Mouse (Mus musculus): ENCODE data around the gene Ttc12.

Ttc12 gene

DNA sequence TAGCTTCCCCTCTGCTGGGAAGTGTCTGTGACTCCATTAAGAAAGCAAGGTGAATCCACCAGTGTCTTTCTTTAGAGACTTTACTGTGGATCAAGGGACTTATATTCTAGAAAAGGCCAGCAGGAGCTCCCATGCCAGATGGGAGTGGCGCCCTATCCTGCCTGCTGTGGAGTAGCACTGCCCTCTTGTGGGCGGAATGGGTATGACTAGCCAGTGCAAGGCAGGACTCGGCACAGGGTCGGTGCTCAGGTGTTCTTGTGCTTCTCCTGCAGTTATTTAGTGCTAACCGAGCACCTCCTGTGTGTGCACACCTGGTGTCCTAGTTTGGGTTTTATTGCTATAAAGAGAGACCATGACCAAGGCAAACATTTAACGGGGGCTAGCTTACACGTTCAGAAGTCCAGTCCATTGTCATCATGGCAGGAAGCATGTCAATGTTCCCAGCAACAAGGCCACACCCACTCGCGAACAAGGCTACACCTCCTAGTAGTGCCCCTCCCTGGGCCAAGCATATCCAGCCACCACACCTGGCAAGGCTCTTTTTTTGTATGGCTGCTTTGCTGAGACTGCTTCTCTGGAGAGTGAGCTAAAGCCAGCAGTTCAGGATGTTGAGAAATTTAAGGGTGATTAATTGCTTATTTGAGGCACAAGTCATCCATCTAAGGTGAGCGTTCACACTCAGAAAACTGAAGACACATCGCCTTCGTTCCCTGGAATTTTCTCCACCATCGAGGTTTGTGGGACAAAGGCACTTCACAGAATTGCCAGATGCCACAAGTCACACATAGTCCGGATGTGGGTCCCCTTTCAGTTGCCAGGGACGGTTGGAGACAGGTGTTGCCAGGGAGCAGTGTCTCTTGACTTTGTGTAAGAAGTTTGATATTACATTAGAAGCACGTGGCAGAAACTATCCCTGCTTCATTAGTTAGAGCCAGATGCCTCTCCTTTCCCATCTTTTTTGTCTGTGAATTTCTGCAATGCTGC, 3.2 kb upstream of the Ttc12 start:
- DNase-seq (ENCODE audit: low spot score in 2 of 2): peak; percentile 86 to 93

DNA sequence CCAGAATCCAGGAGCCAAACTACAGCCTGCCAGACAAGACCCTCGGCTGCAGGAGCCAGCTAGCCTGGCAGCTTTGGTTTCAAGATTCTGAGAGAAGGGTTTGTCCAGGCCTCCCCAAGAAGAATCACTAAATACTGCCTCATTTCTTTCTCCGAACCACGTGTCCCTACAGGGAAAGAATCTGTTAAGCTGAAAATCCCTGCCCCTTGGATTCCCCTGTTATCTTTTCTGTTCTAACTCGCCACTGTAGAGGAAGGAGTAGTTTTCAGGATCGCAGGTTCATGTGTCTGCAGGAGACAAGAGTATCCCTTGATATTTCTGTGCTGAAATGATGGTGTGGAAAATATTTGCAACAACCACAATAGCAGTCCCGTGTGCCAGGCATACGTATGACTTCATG, 2.2 kb upstream of the Ttc12 start:
- DNase-seq (ENCODE audit: low spot score in 2 of 2): no peak

DNA sequence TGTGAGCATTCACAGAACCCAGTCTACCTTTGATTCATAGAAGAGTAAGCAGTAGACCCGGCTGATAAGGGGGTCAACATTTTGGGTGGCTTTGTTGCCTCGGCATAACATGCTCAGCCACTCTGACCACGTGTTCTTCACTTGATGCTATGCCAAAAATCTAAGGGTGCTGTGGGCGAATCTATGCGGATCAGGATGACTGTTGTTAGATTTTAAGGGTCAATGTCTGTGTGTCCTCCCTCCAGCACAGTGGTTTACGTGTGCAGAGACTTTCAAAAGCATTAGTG, 1.6 kb upstream of the Ttc12 start:
- no peak for DNase-seq (ENCODE audit: low spot score in 2 of 2)

DNA sequence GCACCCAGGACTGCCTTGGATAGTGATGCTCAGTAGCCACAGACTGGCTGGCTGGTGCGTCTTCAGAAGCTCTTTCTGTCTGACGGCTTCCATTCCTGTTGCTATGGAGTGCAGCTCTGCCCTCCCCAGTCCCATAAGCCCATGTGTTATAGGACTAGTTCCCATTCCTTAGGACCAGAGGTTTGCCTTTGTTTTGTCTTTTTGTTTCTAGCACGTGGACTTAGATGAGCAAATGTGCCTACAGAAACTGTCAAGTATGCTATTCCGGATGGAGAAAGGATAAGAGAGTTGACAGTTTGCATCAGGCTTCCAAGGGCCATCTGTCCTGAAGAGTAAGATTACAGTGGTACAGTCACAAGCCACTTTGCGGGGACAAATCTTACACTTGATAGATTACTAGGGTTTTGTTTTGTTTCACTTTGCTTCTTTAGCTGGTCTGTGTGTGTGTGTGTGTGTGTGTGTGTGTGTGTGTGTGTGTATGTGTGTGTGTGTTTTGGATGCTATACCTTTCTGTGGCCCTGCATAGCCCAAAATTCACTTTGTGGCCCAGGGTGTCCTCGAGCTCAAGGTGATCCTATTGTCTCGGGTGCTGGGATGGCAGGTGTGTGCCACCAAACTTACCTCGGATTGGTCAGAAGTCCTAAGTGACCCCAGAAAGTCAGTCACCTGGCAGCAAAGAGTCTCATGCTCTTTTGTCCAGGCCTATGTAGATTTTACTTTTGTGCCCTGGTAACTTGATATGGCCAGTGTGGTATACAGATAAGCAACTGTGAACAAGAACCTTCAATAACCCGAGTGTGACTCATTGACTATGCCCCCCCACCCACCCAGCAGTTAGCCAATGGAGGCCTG, 1.0 kb upstream of the Ttc12 start:
- no peak for DNase-seq (ENCODE audit: low spot score in 2 of 2)

DNA sequence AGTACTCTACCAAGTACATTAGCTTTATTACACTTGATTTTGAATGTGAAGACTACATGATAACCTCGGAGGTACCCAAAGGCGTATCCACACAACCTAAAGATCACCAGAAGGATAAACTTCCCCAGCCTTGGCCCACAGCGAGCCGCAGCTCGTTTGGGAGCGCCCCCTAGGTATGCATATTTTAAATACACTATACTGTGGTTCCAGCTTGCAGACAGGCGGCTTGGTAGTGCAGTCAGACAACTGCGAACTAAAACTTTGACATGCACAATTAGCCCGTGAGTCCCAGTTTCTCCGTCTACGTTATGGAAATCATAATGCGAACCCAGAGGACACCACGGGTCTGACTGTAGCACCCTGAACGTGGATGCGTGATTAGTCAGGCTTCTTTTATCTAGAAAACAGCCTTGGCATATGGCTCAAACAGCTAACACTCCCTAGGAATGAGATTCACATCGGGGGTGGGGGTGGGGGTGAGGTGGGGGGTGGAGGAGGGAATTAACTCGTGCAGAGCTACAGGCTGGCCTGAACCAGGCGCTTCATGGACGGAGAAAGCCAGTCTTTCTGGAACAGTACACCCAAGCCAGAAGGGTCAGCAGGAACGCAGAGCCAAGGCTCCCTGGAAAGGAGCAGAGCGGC, 654 bp downstream of the Ttc12 start:
- peak in 1 of 2 experiments; percentile 34 for DNase-seq (ENCODE audit: low spot score in 2 of 2)

DNA sequence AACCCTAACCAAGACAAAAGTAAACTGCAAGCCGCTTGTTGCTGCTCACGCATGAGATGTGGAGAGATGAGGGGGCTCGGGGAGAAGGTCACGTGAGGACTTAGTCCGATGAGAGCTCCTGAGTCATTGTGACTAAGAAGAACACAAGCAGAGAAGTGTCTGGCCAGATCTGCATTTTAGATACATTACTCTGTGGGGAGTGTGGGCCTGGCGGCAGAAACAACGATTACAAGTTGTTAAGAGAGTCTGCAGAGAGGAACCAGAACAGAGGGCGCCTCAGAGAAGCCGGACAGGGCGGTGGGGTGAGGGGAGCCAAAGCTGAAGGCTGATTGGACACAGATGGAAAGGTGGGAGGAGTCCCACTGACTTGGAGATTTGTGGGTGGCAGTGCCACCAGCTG, 2.7 kb downstream of the Ttc12 start:
- no peak for DNase-seq (ENCODE audit: low spot score in 2 of 2)

DNA sequence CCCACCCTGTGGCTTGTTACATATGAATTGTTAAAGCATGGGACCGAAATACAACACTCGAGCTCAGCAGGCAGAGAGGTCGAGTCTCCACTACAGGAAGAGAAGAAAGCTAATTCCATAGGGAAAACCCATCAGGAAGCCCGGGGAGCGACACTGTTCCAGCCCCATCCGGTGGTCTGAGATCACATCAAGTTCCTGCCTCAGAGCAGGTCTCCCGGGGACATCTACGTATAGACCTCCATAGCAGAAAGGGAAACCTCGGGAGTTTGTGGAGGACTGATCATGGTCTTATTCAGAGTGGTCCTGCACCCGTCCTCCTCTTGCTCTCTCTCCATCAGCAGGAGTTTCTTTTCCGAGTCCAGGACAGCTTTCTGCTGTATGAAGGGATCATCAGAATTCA, 13.9 kb downstream of the Ttc12 start:
- no peak for DNase-seq (ENCODE audit: low spot score in 2 of 2)

DNA sequence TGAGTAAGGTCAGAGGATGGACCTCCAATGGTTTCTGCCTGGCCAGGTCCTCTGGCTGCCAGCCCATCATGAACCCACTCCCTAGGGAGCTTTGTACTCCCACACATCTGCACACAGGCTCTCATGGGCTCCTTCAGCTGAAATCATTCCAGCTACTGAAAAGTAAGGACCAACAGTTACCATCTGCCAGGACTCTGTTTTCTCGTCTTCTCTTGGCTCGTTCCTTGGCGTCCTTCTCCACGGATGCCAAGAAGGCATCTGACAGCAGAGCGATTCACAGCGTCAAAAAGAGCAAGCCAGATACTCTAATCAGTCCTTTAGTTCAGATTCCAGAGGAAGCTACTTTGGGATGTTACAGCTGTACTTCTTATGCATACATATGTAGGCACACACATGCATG, 15.1 kb downstream of the Ttc12 start:
- DNase-seq (ENCODE audit: low spot score in 2 of 2): no peak

DNA sequence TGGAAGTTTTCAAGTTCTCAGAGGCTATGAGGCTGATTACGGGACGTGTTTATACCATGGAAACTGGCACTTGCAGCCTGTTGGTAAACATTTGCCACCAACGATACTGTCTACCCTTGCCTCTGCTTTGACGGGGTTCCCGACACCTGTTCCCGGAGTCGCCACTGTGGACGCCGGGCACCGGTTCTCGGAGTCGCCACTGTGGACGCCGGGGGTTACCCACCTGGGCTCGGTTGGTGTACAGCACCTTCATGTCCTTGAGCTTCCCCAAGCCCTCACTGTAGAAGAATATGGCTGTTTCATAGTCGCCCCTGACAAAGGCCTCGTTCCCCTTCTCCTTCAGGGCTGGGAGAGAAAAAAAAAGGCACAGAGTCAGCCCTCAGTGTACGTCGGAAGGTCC, 16.0 kb downstream of the Ttc12 start:
- no peak for DNase-seq (ENCODE audit: low spot score in 2 of 2)

DNA sequence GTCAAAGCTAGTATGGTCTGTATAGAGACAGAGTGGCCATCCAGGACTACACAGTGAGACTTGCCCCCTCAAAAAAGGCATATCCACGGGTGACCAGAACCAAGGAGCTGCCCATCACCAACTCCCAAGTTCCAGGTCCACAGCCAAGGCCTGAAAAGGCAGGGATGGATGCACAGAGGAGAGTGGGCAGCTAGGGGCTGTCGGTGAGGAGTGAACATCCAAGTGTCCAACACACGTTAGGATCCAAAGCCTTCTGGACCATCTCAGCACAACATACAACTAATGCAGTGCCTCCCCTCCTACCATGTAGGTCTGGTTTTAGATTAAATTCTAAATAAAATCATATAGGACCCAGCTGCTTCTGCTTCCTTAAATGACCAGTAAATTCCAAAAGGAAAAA, 29.9 kb downstream of the Ttc12 start:
- DNase-seq (ENCODE audit: low spot score in 2 of 2): no peak

DNA sequence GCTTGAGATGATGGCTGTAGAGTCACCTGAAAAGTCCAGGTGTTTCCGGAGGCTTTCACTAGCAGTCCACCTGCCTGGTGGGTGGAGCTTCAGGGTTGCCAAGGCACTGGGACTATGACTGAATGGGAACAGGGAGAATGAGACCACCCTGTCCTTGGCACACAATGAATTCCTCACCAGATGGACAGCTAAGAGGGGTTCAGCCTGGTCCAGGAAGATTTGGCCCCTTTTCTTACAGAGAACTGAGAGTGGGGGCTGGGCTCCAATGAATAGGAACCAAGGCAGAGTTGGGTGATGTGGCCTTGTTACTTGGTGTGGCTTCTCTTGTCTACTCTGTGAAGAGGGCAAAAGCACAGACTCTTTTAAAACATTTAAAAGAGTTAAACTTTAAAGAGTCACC, 33.6 kb downstream of the Ttc12 start:
- DNase-seq (ENCODE audit: low spot score in 2 of 2): no peak

DNA sequence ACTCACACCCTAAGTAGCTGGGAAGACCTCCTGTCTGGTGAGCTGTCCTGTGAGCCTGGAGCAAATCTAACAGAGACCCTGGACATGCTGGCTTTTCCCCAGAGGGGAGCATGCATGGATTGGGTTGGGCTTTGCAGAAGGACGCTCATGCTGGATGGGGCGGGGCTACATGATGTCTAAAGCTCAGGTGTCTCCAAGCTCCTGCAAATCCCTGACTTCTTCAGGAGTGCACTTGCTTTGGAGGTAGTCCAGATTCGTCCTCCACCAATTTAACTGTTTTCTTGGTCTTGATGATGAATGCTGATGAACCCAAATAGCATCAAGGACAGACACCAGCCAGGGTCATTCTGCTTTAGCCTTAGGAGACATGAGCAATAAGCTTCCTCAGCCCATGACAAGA, 35.5 kb downstream of the Ttc12 start:
- DNase-seq (ENCODE audit: low spot score in 2 of 2): no peak

DNA sequence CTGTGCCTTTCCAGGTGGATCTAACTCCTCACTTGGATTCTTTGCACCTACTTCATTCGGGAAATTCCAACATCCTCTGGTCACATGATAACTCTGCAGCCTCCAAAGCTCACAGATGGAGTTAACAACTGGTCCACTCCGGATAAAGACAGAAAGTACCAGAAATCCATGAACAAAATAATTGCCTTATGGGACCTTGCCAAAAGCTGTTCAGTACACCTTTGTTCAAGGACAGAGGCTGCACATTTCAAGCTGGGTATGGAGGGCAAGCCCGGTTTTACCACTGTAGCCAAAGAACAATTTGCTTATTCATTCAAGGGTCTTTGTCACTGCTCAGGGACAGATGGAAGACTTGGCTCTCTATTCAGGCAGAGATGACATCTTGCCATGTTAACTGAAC, 43.4 kb downstream of the Ttc12 start:
- DNase-seq (ENCODE audit: low spot score in 2 of 2): no peak

DNA sequence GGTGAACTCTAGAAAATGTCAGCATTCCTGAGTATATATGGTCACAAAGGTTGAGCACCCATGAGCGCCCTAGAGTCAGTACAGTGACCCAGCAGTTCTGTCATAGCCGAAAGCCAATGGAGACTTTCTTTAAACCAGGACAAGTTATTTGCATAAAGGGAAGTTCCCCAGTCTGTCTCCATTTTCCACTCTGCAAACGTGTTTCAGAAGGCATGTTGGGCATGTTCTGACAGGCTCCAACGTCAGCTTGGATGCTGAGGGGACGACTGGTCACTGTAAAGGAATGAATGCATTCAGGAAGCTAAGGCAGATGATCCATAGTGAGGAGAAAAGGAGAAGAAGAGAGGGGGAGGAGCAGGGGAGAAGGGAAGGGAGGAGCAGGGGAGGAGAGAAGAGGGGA, 58.5 kb downstream of the Ttc12 start:
- no peak for DNase-seq (ENCODE audit: low spot score in 2 of 2)

DNA sequence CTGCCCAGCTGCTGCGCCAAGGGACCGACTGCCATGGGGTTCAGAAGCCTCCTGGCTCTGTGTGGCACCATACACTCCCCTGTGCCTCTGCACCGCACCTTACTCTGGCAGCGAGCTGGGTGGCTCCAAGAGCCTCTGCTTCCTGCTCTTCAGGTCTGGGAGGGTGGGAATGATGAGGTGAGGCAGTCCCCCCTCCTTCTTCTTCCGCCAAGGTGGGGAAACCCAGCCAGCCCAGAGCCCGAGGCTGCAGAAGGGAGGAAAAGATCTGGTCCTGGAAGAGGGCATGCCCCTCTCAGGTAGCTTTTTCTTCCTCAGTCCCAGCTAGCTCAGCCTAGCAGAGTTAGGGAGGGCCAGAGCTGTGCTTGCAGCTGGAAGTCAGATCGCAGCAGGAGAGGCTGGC, 59.1 kb downstream of the Ttc12 start, which contains the start of gene Ankk1:
Gene Ankk1 (minus strand): TSS at position 101 of the 400 bp plus-strand sequence.
- DNase-seq (ENCODE audit: low spot score in 2 of 2): no peak

DNA sequence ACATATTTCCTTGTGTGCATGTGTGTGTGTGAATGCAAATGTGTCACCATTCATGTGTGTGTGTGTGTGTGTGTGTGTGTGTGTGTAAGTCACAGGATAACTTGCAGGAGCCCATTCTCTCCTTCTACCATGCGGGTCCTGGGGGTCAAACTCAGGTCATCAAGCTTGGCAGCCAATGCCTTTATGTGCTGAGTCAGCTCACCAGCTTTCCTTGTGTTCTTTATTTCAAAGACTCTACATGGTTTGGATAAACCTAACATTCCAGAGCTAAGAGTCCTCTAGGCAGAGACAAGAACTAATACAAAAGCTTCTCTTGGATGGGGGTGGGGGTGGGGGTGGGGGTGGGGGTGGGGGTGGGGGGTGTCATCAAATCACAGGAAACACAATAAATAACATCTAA, 60.4 kb downstream of the Ttc12 start:
- DNase-seq (ENCODE audit: low spot score in 2 of 2): no peak

DNA sequence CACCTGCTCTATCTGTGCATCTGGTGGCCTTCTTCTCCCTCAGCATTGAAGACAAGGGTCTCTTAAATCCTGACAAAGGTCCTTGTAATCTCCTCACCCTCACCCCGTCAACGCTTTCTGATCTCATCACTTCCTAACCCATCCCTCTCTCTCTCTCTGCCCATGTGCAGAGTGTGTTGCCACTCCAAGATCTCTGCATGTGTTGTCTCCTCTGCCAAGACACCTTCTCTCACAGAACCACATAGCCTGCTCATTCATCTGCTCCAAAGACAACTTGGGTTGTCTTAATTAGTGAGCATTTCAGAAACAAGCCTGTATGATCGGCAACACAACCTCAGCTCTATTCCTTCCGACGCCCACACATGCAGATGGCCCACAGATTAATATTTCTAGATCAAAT, 62.2 kb downstream of the Ttc12 start:
- DNase-seq (ENCODE audit: low spot score in 2 of 2): no peak

DNA sequence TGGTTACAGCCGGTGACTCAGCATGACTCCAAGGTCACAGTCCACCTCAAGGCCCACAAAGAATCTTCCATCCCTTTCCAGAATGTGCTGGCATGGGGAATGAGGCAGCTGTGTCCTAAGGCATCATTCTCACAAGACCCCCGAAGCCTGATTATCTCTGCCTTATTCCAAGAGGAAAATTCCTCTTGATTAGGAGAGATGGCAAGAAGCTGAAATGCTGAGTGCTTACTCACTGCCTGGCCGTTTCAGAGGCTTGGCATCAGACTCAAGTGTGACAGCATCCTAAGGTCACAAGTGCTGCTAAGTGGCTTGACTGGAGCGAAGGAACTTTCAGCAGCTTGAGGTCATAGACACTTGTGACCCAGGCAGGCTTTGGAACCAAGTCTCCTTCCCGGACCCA, 75.4 kb downstream of the Ttc12 start:
- DNase-seq (ENCODE audit: low spot score in 2 of 2): no peak

DNA sequence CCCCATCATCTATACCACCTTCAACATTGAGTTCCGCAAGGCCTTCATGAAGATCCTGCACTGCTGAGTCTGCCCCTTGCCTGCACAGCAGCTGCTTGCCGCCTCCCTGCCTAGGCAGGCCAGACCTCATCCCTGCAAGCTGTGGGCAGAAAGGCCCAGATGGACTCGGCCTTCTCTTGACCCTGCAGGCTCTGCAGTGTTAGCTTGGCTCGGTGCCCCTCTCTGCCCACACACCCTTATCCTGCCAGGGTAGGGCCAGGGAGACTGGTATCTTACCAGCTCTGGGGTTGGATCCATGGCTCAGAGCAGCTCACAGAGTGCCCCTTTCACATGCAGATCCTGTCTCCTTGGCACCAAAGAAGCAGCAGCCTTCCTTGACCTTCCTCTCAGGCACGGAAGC, 79.0 kb downstream of the Ttc12 start:
- DNase-seq (ENCODE audit: low spot score in 2 of 2): no peak

DNA sequence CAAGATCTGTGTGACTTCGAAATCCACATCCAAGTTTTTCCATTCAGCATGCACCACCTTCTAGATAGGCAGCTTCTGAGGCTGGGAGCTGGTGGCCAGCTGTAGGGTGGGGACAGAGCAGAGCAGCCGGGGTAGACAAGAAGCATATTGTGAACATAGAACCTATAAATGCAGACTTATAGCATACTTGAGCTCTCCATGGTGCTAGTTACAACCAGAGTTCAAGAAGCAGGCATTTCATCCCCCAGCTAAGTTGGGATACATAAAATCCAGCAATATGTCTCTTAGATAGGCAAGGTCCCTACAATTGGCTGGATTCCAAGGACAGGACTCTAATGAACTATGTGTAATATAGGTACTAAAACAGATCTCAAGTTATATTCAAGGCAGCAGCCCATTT, 82.3 kb downstream of the Ttc12 start:
- DNase-seq (ENCODE audit: low spot score in 2 of 2): no peak

DNA sequence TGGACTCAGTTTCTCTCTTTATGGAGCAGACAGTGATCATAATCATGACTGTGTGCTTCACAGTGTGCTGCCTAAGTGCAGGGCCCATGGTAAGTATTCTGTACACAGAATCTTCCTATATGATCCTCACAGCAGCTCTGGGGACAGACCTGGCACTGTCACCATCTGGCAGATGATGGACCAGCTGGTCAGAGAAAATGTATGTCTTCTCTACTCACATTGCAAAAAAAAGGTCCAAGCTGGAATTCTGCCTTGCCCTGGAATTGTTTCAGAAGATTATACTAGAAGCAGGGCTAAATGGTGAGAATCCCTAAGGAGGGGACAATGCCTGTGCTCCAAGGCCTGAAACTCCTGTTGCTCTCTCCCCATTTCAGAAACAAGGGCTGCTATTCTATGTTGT, 90.0 kb downstream of the Ttc12 start:
- peak in 1 of 2 experiments; percentile 8 for DNase-seq (ENCODE audit: low spot score in 2 of 2)

DNA sequence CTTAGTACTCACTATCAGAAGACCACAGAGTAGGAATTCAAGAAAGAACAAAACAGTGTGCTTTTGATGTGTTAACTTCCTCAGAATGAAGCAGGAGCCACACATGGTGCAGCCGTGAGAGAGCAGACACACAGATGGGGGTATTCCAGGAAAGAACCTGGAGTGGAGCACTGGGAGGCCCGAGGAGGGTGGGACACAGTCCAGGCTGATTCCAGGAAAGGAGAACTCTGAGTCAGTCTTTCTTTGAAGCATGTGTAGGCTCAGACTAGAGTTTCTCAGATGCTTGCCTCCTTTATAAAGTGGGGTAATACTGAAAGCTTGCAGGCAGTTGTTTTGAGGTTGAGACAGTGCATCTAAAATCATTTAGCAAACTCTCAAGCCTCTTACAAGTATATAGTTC, 93.8 kb downstream of the Ttc12 start:
- no peak for DNase-seq (ENCODE audit: low spot score in 2 of 2)

Data from right cerebral cortex, adult 2 months (tissue).